Comparison of ENCODE assay signal across 25 mouse cellular contexts in genomic region chr3:38617989-38618388, GRCm38 (mm10).
DNase-seq lines count a peak whose midpoint lies in the region; ATAC-seq and TF ChIP-seq lines count a peak whose summit lies in the region.
"Had no signal": no experiment of that assay in that cellular context is flagged by ENCODE, and none has a peak within 500 bp of the region (broad histone marks: within the 10 kb centered on the region; RNA-seq: fewer than 3 reads in every experiment).

No protein-coding gene starts in this region.

- H3K4me3 ChIP-seq in heart, embryonic 12.5 days: no peak overlapping the region
- H3K4me3 ChIP-seq in heart, adult 2 months: no peak overlapping the region
- no peak overlapping the region for H3K4me3 ChIP-seq in hindbrain, embryonic 14.5 days (replicated peaks; ENCODE audit: low read length)
- H3K4me3 ChIP-seq in hindbrain, embryonic 16.5 days (ENCODE audit: low read length): no peak overlapping the region
- no peak overlapping the region for H3K4me3 ChIP-seq in embryonic facial prominence, embryonic 15.5 days (replicated peaks)
- H3K4me3 ChIP-seq: forebrain, embryonic 13.5 days; kidney, embryonic 15.5 days; limb, embryonic 12.5 days; liver, embryonic 12.5 days had no signal

- H3K4me1 ChIP-seq in heart, embryonic 12.5 days (replicated peaks): peaks cover 12% of the 10 kb centered on the region
- H3K4me1 ChIP-seq in heart, adult 2 months (ENCODE audit: control insufficient read depth, insufficient read depth, low read length): no peaks in the 10 kb centered on the region
- 0 out of 2 replicates have a peak, but pooled peaks cover 3% of the 10 kb centered on the region for H3K4me1 ChIP-seq in hindbrain, embryonic 14.5 days (replicated peaks; ENCODE audit: control insufficient read depth, insufficient read depth, low read length)
- H3K4me1 ChIP-seq in hindbrain, embryonic 16.5 days (ENCODE audit: control insufficient read depth, insufficient read depth, low read depth, low read length): no peaks in the 10 kb centered on the region
- peaks cover 12% of the 10 kb centered on the region for H3K4me1 ChIP-seq in embryonic facial prominence, embryonic 15.5 days
- H3K4me1 ChIP-seq: forebrain, embryonic 13.5 days; liver, embryonic 12.5 days had no signal

- peak overlapping the region; percentile 36; the same call in 1 of the 2 replicates for H3K4me2 ChIP-seq in heart, embryonic 12.5 days
- no peak overlapping the region for H3K4me2 ChIP-seq in hindbrain, embryonic 14.5 days (replicated peaks)
- H3K4me2 ChIP-seq in hindbrain, embryonic 16.5 days (ENCODE audit: low read length): no peak overlapping the region
- no peak overlapping the region for H3K4me2 ChIP-seq in embryonic facial prominence, embryonic 15.5 days (replicated peaks)
- H3K4me2 ChIP-seq: forebrain, embryonic 13.5 days; kidney, embryonic 15.5 days; limb, embryonic 12.5 days; liver, embryonic 12.5 days; midbrain, embryonic 11.5 days had no signal

- no peak overlapping the region for H3K9ac ChIP-seq in heart, embryonic 12.5 days
- H3K9ac ChIP-seq in heart, adult 2 months (ENCODE audit: low read depth, low read length): no peak overlapping the region
- 0 out of 2 replicates have a peak overlapping the region, but pooled peaks have one; percentile 31 for H3K9ac ChIP-seq in hindbrain, embryonic 14.5 days
- H3K9ac ChIP-seq in hindbrain, embryonic 16.5 days (ENCODE audit: low read depth, low read length): no peak overlapping the region
- H3K9ac ChIP-seq in embryonic facial prominence, embryonic 15.5 days: no peak overlapping the region
- H3K9ac ChIP-seq: forebrain, embryonic 13.5 days; kidney, embryonic 15.5 days; limb, embryonic 12.5 days; liver, embryonic 12.5 days had no signal

- intact Hi-C loops in heart, adult 2 months (cut with DNase I): no loop called here
- intact Hi-C loops in left cerebral cortex, postnatal 25 days (cut with DNase I): no loop called here
- intact Hi-C loops in left cerebral cortex, postnatal 4 days (cut with DNase I): no loop called here

- H3K27me3 ChIP-seq in heart, embryonic 12.5 days (replicated peaks): no peaks in the 10 kb centered on the region
- H3K27me3 ChIP-seq in heart, adult 2 months (ENCODE audit: control insufficient read depth, insufficient read depth, low read length): no peaks in the 10 kb centered on the region
- no peaks in the 10 kb centered on the region for H3K27me3 ChIP-seq in hindbrain, embryonic 14.5 days (ENCODE audit: control insufficient read depth, insufficient read depth, low read length)
- H3K27me3 ChIP-seq in hindbrain, embryonic 16.5 days (replicated peaks; ENCODE audit: control insufficient read depth, insufficient read depth, low read length): no peaks in the 10 kb centered on the region
- no peaks in the 10 kb centered on the region for H3K27me3 ChIP-seq in embryonic facial prominence, embryonic 15.5 days
- H3K27me3 ChIP-seq: CH12.LX; forebrain, embryonic 13.5 days; kidney, embryonic 15.5 days; limb, embryonic 12.5 days; liver, embryonic 12.5 days; Patski had no signal

- H3K79me2 ChIP-seq in heart, adult 2 months (replicated peaks; ENCODE audit: control insufficient read depth, insufficient read depth, low read length): no peaks in the 10 kb centered on the region

- no peaks in the 10 kb centered on the region for H3K36me3 ChIP-seq in heart, embryonic 12.5 days
- no peaks in the 10 kb centered on the region for H3K36me3 ChIP-seq in heart, adult 2 months (ENCODE audit: control insufficient read depth, insufficient read depth, low read length)
- no peaks in the 10 kb centered on the region for H3K36me3 ChIP-seq in hindbrain, embryonic 14.5 days (replicated peaks; ENCODE audit: control insufficient read depth, insufficient read depth)
- no peaks in the 10 kb centered on the region for H3K36me3 ChIP-seq in hindbrain, embryonic 16.5 days (ENCODE audit: control insufficient read depth, insufficient read depth, low read length)
- no peaks in the 10 kb centered on the region for H3K36me3 ChIP-seq in embryonic facial prominence, embryonic 15.5 days
- H3K36me3 ChIP-seq: G1E; kidney, embryonic 15.5 days; limb, embryonic 12.5 days; liver, embryonic 12.5 days had no signal

- 52% methylated on average over 3 of the region's 3 CpGs for WGBS in heart, embryonic 12.5 days
- 55% methylated on average over 3 of the region's 3 CpGs for WGBS in heart, adult 2 months
- WGBS in hindbrain, embryonic 14.5 days: 27% methylated on average over 3 of the region's 3 CpGs
- WGBS in hindbrain, embryonic 16.5 days: 16% methylated on average over 3 of the region's 3 CpGs
- WGBS in embryonic facial prominence, embryonic 15.5 days: 16% methylated on average over 3 of the region's 3 CpGs

- TF ChIP-seq CTCF in heart, adult 2 months (IDR thresholded peaks at IDR 0.05): no peak

- no peak for ATAC-seq in heart, embryonic 12.5 days (ENCODE audit: insufficient number of reproducible peaks, low FRiP score)
- ATAC-seq in hindbrain, embryonic 14.5 days (ENCODE audit: low FRiP score): no peak
- ATAC-seq in hindbrain, embryonic 16.5 days: no peak
- ATAC-seq in embryonic facial prominence, embryonic 15.5 days (ENCODE audit: insufficient number of reproducible peaks, low FRiP score, low TSS enrichment, low read depth): peak; percentile 57
- ATAC-seq: forebrain, embryonic 13.5 days; hindbrain, postnatal 0 days; intestine, postnatal 0 days; liver, embryonic 12.5 days had no signal

- no peak overlapping the region for H3K27ac ChIP-seq in heart, embryonic 12.5 days (ENCODE audit: poor library complexity, severe bottlenecking)
- no peak overlapping the region for H3K27ac ChIP-seq in heart, adult 2 months
- no peak overlapping the region for H3K27ac ChIP-seq in hindbrain, embryonic 14.5 days
- no peak overlapping the region for H3K27ac ChIP-seq in hindbrain, embryonic 16.5 days (ENCODE audit: low read depth, low read length)
- peak overlapping the region; percentile 53 for H3K27ac ChIP-seq in embryonic facial prominence, embryonic 15.5 days (replicated peaks)
- H3K27ac ChIP-seq: forebrain, embryonic 13.5 days; hindbrain, postnatal 0 days; kidney, embryonic 15.5 days; limb, embryonic 12.5 days; liver, embryonic 12.5 days; stomach, postnatal 0 days had no signal

- no peak for DNase-seq in heart, adult 2 months
- no peak for DNase-seq in hindbrain, embryonic 14.5 days (ENCODE audit: low spot score)
- DNase-seq in left cerebral cortex, postnatal 25 days (ENCODE audit: low spot score in 2 of 2): peak; percentile 35 to 56
- no peak for DNase-seq in left cerebral cortex, postnatal 4 days
- no peak for DNase-seq in kidney, adult 11 months
- DNase-seq: B cell, adult 2 months; cerebellum, adult 11-12 months; cerebellum, postnatal 10 days; kidney, postnatal 36 days; lung, adult 18-20 months; lung, postnatal 10 days had no signal

- 0 out of 2 replicates have a peak, but pooled peaks cover 2% of the 10 kb centered on the region for H3K9me3 ChIP-seq in heart, embryonic 12.5 days (replicated peaks)
- H3K9me3 ChIP-seq in hindbrain, embryonic 14.5 days (ENCODE audit: control insufficient read depth, low read length): no peaks in the 10 kb centered on the region
- no peaks in the 10 kb centered on the region for H3K9me3 ChIP-seq in hindbrain, embryonic 16.5 days (ENCODE audit: control insufficient read depth, low read length)
- no peaks in the 10 kb centered on the region for H3K9me3 ChIP-seq in embryonic facial prominence, embryonic 15.5 days (replicated peaks)
- H3K9me3 ChIP-seq: forebrain, embryonic 13.5 days; G1E; kidney, embryonic 15.5 days; limb, embryonic 12.5 days; liver, embryonic 12.5 days had no signal

- no peak for TF ChIP-seq POLR2A in heart, adult 2 months (IDR thresholded peaks at IDR 0.05; ENCODE audit: insufficient read depth, low read depth, low read length)

- TF ChIP-seq EP300 in heart, adult 2 months (IDR thresholded peaks at IDR 0.05; ENCODE audit: insufficient read depth, low read depth, low read length): no peak

Comparison
In these comparisons a context has a peak if more than half of its experiments do, and no peak if none do; other contexts are left out.
1. DNase-seq: peak in left cerebral cortex, postnatal 25 days (2 of 2); none in heart, adult 2 months (0 of 2), hindbrain, embryonic 14.5 days (single experiment), left cerebral cortex, postnatal 4 days (single experiment) and kidney, adult 11 months (single experiment).